Mouse (Mus musculus) ovary, adult 2 months (tissue): ENCODE data around the gene Btbd35f27. TPM values are rescaled to one million over a fixed set of nuclear protein-coding genes. Genes with fewer than 3 reads are reported as not detected.

Experiments used
- polyA plus RNA-seq: library from polyadenylated mRNA; depleted of rRNA; stranded (reverse); fragments of >200 nt; gene quantifications from 2 replicates; pipeline ENCODE4 v1.2.3, GENCODE M21; 2012; rRNA removed

Gene Btbd35f27
- polyA plus RNA-seq = not detected in 2 replicates

DNA sequence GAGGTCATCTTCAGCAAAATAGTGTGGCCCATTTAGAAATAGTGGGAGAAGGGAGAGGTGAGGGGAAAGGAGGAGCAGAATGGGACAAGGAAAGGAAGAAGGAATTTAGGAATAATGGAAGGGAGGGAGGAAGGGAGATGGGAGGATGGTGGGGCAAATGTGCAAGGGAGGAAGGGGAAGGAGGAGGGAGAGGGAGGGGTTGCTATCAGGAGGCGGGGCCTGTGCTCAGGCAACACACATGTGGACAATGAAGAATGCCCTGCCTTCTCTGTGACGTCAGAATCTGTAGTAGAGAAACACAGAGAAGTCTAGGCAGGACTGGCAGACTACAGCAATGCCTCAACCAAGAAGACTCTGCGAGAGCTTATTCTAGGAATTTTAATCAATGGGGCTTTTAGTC, at the start of gene Btbd35f27:
TSS of gene Btbd35f27 (plus strand) at position 301 of the 400 bp plus-strand sequence.

Other genes with a start within 250 kb of the Btbd35f27 start
- not detected in 2 replicates for gene Btbd35f4, start 151.6 kb upstream of the Btbd35f27 start, polyA plus RNA-seq